Mouse (Mus musculus) olfactory bulb, adult 2 months (tissue): ENCODE data around the gene Prr23a1.

Source experiments
- CTCF ChIP-seq: fragments of 200-500 bp; IDR thresholded peaks from 2 replicates; pipeline ENCODE4 v1.5.1; 2012; ENCODE audit warnings: low read depth, mild to moderate bottlenecking, low read length, moderate library complexity; ENCODE audit not compliant: insufficient read depth
- POLR2A ChIP-seq: fragments of 200-500 bp; IDR thresholded peaks from 2 replicates; pipeline ENCODE4 v1.6.1; 2012; ENCODE audit warnings: mild to moderate bottlenecking, low read depth, low read length, moderate library complexity; ENCODE audit not compliant: insufficient read depth

- TF ChIP-seq POLR2A (no peak), CTCF (no peak)
These were observed 34.7 kb upstream of the Prr23a1 start for GRCm38 (mm10) chr9:98807631-98808030.
